Mouse (Mus musculus) stomach, postnatal 0 days (tissue): ENCODE results near the gene Olfr1243. TPM values are rescaled to one million over a fixed set of nuclear protein-coding genes. Genes with fewer than 3 reads are reported as not detected.
"Not testable (repeated sequence)": the region's sequence is repeated elsewhere in the genome, so short reads cannot be mapped to it uniquely, and the experiment has no call there.

Experiments
- ATAC-seq: fragments of 200-750 bp; cut with Nextera tagmentation; 2 replicates; pipeline ENCODE4 v1.8.0; 2017; ENCODE audit not compliant: low FRiP score, low TSS enrichment
- DNase-seq: peaks from one replicate; pipeline ENCODE4 v3.0.0-alpha.2; 2016; ENCODE audit warnings: low spot score
- H3K27ac ChIP-seq: fragments of 300-500 bp; sonication (generic); replicated peaks from 2 replicates; pipeline ENCODE4 v1.5.1; 2014; ENCODE audit warnings: mild to moderate bottlenecking, control low read depth
- H3K27me3 ChIP-seq: fragments of 300-500 bp; sonication (generic); 2 replicates; pipeline ENCODE4 v1.6.1; 2014; ENCODE audit warnings: low read length; ENCODE audit not compliant: control insufficient read depth, insufficient read depth
- H3K36me3 ChIP-seq: fragments of 300-500 bp; sonication (generic); 2 replicates; pipeline ENCODE4 v1.6.1; 2014; ENCODE audit warnings: low read length, mixed read lengths; ENCODE audit not compliant: control insufficient read depth, insufficient read depth
- H3K4me1 ChIP-seq: fragments of 300-500 bp; sonication (generic); replicated peaks from 2 replicates; pipeline ENCODE4 v1.6.1; 2014; ENCODE audit warnings: antibody characterized with exemption; ENCODE audit not compliant: control insufficient read depth, insufficient read depth
- H3K4me2 ChIP-seq: fragments of 300-500 bp; sonication (generic); replicated peaks from 2 replicates; pipeline ENCODE4 v1.6.1; 2014; ENCODE audit warnings: low read depth, mild to moderate bottlenecking, control low read depth, moderate library complexity
- H3K4me3 ChIP-seq: fragments of 300-500 bp; sonication (generic); 2 replicates; pipeline ENCODE4 v1.5.1; 2014; ENCODE audit warnings: low read depth, low read length, control low read depth
- H3K9ac ChIP-seq: fragments of 300-500 bp; sonication (generic); 2 replicates; pipeline ENCODE4 v1.6.1; 2014; ENCODE audit warnings: mild to moderate bottlenecking, low read length, control low read depth, mixed read lengths
- H3K9me3 ChIP-seq: fragments of 300-500 bp; sonication (generic); 2 replicates; pipeline ENCODE4 v1.6.1; 2016; ENCODE audit warnings: low read length; ENCODE audit not compliant: control insufficient read depth
- CTCF ChIP-seq: IDR thresholded peaks from 2 replicates; pipeline ENCODE4 v1.5.1; 2016; ENCODE audit warnings: antibody characterized with exemption, low read depth, mild to moderate bottlenecking, moderate library complexity
- EP300 ChIP-seq: optimal IDR thresholded peaks from 2 replicates; pipeline ENCODE3; 2016; ENCODE audit warnings: antibody characterized with exemption
- WGBS: fragments of 180-500 bp; shearing (Covaris S2); extraction: QIAGEN DNeasy Blood & Tissue Kit; methylation state at CpG from one replicate; pipeline ENCODE4 v1.1.7; 2014; 5-methylcytosine and 5-hydroxymethylcytosine counted together
- polyA plus RNA-seq: library from polyadenylated mRNA; unstranded; fragments of >200 nt; fragmentation: Nextera tagmentation; extraction: Ambion mirVana; gene quantifications from 2 replicates; pipeline ENCODE4 v1.2.1, GENCODE M21; 2015

The Olfr1243 gene
- polyA plus RNA-seq, result not detected in 2 replicates

DNA sequence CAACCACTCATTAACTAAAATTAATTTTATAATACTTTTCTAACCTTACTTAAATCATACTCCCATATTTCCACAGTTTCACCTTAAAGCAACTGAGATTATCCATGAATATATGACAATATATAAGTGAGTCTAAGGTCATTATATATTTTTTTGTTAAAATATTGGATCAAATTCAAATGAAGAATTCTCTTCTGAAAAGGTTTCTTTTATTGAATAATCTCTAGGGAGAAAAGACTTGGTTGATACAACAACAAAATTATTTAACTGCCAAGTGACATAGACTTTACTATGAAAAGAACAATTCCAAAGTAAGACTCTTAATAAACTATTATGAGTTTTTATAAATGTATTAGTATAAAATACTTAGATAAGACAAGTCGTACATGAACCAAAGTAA lies at the start of gene Olfr1243:
Olfr1243 (minus strand) TSS at position 101 of the 400 bp plus-strand sequence.
- H3K27me3 ChIP-seq, result no peaks in the 10 kb centered on the region
- TF ChIP-seq CTCF (no peak), EP300 (no peak)
- no peak within 1 kb of the TSS for H3K27ac ChIP-seq
- 88% methylated on average over 1 of the region's 1 CpGs for WGBS
- no peak within 1 kb of the TSS for H3K4me2 ChIP-seq
- H3K4me3 ChIP-seq, result no peak within 1 kb of the TSS
- H3K9me3 ChIP-seq, result no peaks in the 10 kb centered on the region
- no peak within 1 kb of the TSS for H3K9ac ChIP-seq
- no peak for ATAC-seq
- H3K36me3 ChIP-seq, result no peaks in the 10 kb centered on the region
- no peak for DNase-seq
- H3K4me1 ChIP-seq, result no peaks in the 10 kb centered on the region

DNA sequence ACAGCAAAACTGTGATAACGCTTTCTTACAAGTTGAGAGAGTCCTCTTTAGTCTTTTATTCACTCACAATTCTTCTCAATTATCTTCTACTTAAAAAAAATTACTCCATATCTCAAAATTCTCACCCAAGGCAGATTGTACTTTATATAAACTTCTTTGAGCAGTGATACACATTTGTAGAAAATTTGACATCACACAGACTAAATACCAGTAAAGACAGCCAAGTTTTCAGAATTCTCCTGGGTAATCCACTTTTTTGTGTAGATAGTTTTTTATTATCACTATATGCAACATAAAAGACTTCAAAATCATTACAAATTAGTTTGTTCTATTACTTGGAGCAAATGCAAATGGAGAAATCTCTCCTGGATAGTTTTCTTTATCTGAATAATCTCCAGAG lies 47.1 kb upstream of the Olfr1243 start, which contains the start of gene Olfr1245:
Olfr1245 (minus strand) TSS at position 101 of the 400 bp plus-strand sequence.
- 86% methylated on average over 1 of the region's 1 CpGs for WGBS
- Histone ChIP-seq H3K27ac (no peak within 1 kb of the TSS), H3K4me1 (no peaks in the 10 kb centered on the region), H3K4me2 (no peak within 1 kb of the TSS), H3K4me3 (no peak within 1 kb of the TSS), H3K36me3 (no peaks in the 10 kb centered on the region), H3K9ac (no peak within 1 kb of the TSS), H3K27me3 (no peaks in the 10 kb centered on the region), H3K9me3 (no peaks in the 10 kb centered on the region)
- ATAC-seq (no peak), DNase-seq (no peak)
- TF ChIP-seq EP300, result no peak
- TF ChIP-seq CTCF, result no peak

DNA sequence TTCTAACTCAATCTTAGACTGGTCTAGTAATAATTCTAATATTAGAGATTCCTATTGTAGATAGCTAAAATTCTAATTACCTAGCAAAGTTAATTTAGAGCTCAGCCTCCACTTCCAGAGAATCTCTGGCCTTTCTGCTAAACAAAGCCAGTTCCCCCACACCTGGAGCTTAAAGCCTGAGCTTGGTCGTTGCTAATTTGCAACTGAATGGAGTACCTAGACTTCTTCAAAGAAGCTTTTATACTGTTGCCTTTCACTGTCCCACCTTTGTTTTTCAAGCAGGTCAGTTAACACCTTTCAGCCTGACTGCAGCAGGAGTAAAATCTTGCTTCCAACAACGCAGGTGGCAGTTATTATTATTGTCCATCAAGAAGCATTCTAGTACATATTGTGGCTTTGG lies 31.4 kb upstream of the Olfr1243 start:
- not testable (repeated sequence) for H3K27me3 ChIP-seq, H3K4me3 ChIP-seq, H3K4me2 ChIP-seq, H3K27ac ChIP-seq, ATAC-seq, H3K9ac ChIP-seq, DNase-seq, H3K36me3 ChIP-seq, H3K9me3 ChIP-seq, H3K4me1 ChIP-seq
- WGBS, result 67% methylated on average over 2 of the region's 2 CpGs

DNA sequence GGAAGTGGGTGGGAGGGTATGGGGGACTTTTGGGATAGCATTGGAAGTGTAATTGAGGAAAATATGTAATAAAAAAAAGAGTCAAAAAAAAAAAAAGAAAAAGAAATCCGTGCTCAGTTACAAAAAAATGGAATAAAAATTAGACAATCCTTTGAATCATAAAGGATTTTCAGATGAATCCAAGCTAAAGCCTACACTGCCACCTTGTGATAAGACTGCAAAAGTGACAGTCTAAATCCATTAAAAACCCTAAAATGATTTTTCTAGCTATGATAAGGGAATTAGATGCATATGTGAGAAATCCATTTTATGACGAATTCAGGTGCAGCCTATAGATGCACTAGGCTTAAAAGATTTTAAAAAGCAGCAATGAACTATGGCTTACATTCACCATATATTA lies 13.2 kb upstream of the Olfr1243 start:
- no peak overlapping the region for H3K4me2 ChIP-seq
- TF ChIP-seq EP300 (no peak), CTCF (peak; percentile 52)
- H3K27me3 ChIP-seq, result no peaks in the 10 kb centered on the region
- ATAC-seq, result no peak
- H3K9me3 ChIP-seq, result no peaks in the 10 kb centered on the region
- H3K4me1 ChIP-seq, result no peaks in the 10 kb centered on the region
- H3K36me3 ChIP-seq, result no peaks in the 10 kb centered on the region
- no peak for DNase-seq
- H3K27ac ChIP-seq, result no peak overlapping the region
- WGBS, result 52% methylated on average over 2 of the region's 2 CpGs
- no peak overlapping the region for H3K4me3 ChIP-seq
- H3K9ac ChIP-seq, result no peak overlapping the region

DNA sequence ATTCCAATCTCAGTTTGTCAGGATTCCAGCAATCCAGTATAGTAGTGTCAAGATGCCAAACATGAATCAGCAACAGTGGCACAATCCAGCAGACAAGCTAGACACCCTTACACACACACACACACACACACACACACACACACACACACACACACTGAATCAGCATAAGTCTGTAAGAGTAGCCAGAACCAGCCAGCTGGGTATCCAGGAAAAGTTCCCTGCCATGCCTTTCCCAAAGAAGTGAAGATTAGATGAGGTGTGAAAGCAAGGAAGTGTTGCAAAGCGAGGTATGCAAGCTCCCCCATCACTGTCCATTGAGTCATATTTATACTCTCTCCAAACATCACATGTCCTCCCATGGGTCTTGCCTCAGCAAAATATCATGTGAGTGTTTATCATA lies 8.6 kb upstream of the Olfr1243 start:
- H3K9ac ChIP-seq, result no peak overlapping the region

DNA sequence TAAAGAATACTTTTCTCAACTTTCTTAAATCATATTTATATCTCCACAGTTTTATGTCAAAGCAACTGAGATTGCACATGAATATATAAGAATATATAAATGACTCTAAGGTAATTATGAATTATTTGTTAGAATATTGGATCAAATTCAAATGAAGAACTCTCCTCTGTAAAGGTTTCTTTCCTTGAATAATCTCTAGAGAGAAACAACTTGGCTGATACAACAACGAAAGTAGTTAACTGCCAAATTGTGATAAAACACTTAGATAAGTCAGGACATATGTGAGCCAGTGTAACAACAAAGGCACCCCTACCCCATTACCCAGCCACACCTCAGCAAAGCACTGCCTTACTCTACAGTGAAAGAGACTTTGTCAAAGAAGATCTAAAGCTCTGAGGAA lies 33.1 kb downstream of the Olfr1243 start, which contains the start of gene Olfr1242:
Olfr1242 (minus strand) TSS at position 101 of the 400 bp plus-strand sequence.
- TF ChIP-seq CTCF (no peak), EP300 (no peak)
- Histone ChIP-seq H3K4me2 (no peak within 1 kb of the TSS), H3K4me3 (no peak within 1 kb of the TSS), H3K27me3 (no peaks in the 10 kb centered on the region), H3K36me3 (no peaks in the 10 kb centered on the region), H3K4me1 (no peaks in the 10 kb centered on the region), H3K9ac (no peak within 1 kb of the TSS), H3K27ac (no peak within 1 kb of the TSS), H3K9me3 (no peaks in the 10 kb centered on the region)
- DNase-seq (no peak), ATAC-seq (no peak)
- WGBS, result 83% methylated on average over 1 of the region's 1 CpGs

More for the DNA sequence above, 8.6 kb upstream of the Olfr1243 start:
- WGBS, result 48% methylated on average over 1 of the region's 1 CpGs
- DNase-seq (no peak), ATAC-seq (no peak)
- TF ChIP-seq EP300 (no peak), CTCF (no peak)
- no peaks in the 10 kb centered on the region for H3K36me3 ChIP-seq
- no peaks in the 10 kb centered on the region for H3K9me3 ChIP-seq
- H3K4me2 ChIP-seq, result no peak overlapping the region
- H3K4me1 ChIP-seq, result no peaks in the 10 kb centered on the region
- no peak overlapping the region for H3K4me3 ChIP-seq
- no peak overlapping the region for H3K27ac ChIP-seq
- H3K27me3 ChIP-seq, result no peaks in the 10 kb centered on the region
